Mouse (Mus musculus) hindbrain, embryonic 11.5 days (tissue): ENCODE data around the gene B3gat2. TPM values are rescaled to one million over a fixed set of nuclear protein-coding genes. Genes with fewer than 3 reads are reported as not detected.

Source experiments
- ATAC-seq: fragments of 200-750 bp; cut with Nextera tagmentation; 2 replicates; pipeline ENCODE4 v1.8.0; 2017; ENCODE audit warnings: mild to moderate bottlenecking, moderate TSS enrichment, moderate library complexity; ENCODE audit not compliant: low FRiP score
- DNase-seq: peaks from one replicate; pipeline ENCODE4 v3.0.0-alpha.2; 2015; ENCODE audit warnings: low spot score
- H3K27ac ChIP-seq: fragments of 300-500 bp; sonication (generic); 2 replicates; pipeline ENCODE4 v1.5.1; 2014; ENCODE audit warnings: mild to moderate bottlenecking, low read depth, low read length
- H3K27me3 ChIP-seq: fragments of 300-500 bp; sonication (generic); 2 replicates; pipeline ENCODE4 v1.6.1; 2014; ENCODE audit warnings: mild to moderate bottlenecking, low read length, moderate library complexity, mixed read lengths; ENCODE audit not compliant: control insufficient read depth, insufficient read depth
- H3K36me3 ChIP-seq: fragments of 300-500 bp; sonication (generic); 2 replicates; pipeline ENCODE4 v1.6.1; 2014; ENCODE audit warnings: mild to moderate bottlenecking, low read length, moderate library complexity, mixed read lengths; ENCODE audit not compliant: control insufficient read depth, insufficient read depth
- H3K4me1 ChIP-seq: fragments of 300-500 bp; sonication (generic); replicated peaks from 2 replicates; pipeline ENCODE4 v1.6.1; 2014; ENCODE audit warnings: low read length, mixed read lengths; ENCODE audit not compliant: control insufficient read depth, insufficient read depth
- H3K4me2 ChIP-seq: fragments of 300-500 bp; sonication (generic); replicated peaks from 2 replicates; pipeline ENCODE4 v1.6.1; 2014; ENCODE audit warnings: mild to moderate bottlenecking, low read depth, low read length
- H3K4me3 ChIP-seq: fragments of 300-500 bp; sonication (generic); 2 replicates; pipeline ENCODE4 v1.5.1; 2014; ENCODE audit warnings: low read depth, low read length
- H3K9ac ChIP-seq: fragments of 300-500 bp; sonication (generic); 2 replicates; pipeline ENCODE4 v1.6.1; 2014; ENCODE audit warnings: low read depth, low read length
- H3K9me3 ChIP-seq: fragments of 300-500 bp; sonication (generic); 2 replicates; pipeline ENCODE4 v1.6.1; 2016; ENCODE audit warnings: low read length; ENCODE audit not compliant: control insufficient read depth
- WGBS: fragments of 180-500 bp; shearing (Covaris S2); extraction: QIAGEN DNeasy Blood & Tissue Kit; methylation state at CpG from one replicate; pipeline ENCODE4 v1.1.7; 2014; 5-methylcytosine and 5-hydroxymethylcytosine counted together
- polyA plus RNA-seq: library from polyadenylated mRNA; unstranded; fragments of >200 nt; fragmentation: Nextera tagmentation; extraction: Ambion mirVana; gene quantifications from 2 replicates; pipeline ENCODE4 v1.2.1, GENCODE M21; 2014

Gene B3gat2
- polyA plus RNA-seq, 1 experiment from 2014 or later, result 2.3 TPM

DNA sequence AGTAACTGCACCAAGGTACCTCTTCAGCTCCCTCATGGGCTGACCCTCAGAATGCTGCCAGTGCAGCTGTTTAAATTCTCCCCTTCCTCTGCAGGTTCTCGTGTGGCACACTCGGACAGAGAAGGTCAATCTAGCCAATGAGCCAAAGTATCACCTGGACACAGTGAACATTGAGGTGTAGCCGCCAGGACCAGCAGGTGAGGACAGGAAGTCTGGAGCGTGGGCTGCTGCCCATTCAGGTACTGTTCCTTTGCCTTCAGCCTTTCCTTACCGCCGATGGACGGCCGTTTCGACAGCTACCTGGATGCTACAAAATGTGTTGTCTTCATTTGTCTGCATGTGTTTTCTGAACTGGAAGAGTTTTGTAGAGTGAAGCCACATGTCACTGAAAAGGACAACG lies 83.5 kb downstream of the B3gat2 start:
- H3K27ac ChIP-seq, result no peak overlapping the region
- H3K27me3 ChIP-seq, result no peaks in the 10 kb centered on the region
- no peaks in the 10 kb centered on the region for H3K4me1 ChIP-seq
- H3K9me3 ChIP-seq, result no peaks in the 10 kb centered on the region
- DNase-seq (no peak), ATAC-seq (no peak)
- no peak overlapping the region for H3K4me2 ChIP-seq
- H3K4me3 ChIP-seq, result no peak overlapping the region
- 93% methylated on average over 10 of the region's 10 CpGs for WGBS
- no peak overlapping the region for H3K9ac ChIP-seq
- H3K36me3 ChIP-seq, result no peaks in the 10 kb centered on the region

DNA sequence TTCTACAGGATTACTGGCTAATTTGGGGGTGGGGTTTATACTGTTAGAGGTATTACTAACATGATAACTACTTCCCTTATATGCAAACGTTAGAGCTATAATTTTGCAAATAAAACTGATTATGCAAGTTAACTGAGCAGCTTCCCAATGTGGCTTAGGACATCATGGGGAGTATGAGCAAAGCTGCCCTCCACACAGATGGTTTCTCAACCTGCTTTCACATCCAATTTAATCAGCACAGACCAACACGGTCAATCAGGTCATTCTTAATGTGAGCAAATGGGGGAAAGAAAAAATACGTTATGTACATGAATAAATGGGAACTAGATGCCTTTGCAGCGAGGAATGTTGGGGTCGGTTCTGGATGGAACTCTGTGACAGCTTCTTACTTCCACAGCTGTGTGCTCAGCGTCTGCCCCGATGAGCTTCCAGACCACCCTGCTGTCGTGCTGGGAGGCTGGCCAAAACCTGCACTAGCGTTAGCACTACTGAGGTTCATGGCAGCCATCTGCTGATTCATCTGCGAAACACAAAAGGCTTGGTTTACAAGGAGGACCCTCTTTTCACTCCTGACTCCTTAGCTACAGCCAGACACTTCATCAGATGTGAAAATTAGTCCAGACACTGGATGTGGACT lies 84.6 kb downstream of the B3gat2 start:
- H3K9ac ChIP-seq, result no peak overlapping the region
- no peaks in the 10 kb centered on the region for H3K36me3 ChIP-seq
- no peak overlapping the region for H3K27ac ChIP-seq
- H3K4me3 ChIP-seq, result no peak overlapping the region
- H3K4me1 ChIP-seq, result no peaks in the 10 kb centered on the region
- DNase-seq, result no peak
- WGBS, result 80% methylated on average over 10 of the region's 10 CpGs
- no peaks in the 10 kb centered on the region for H3K9me3 ChIP-seq
- no peak overlapping the region for H3K4me2 ChIP-seq
- H3K27me3 ChIP-seq, result no peaks in the 10 kb centered on the region
- no peak for ATAC-seq

DNA sequence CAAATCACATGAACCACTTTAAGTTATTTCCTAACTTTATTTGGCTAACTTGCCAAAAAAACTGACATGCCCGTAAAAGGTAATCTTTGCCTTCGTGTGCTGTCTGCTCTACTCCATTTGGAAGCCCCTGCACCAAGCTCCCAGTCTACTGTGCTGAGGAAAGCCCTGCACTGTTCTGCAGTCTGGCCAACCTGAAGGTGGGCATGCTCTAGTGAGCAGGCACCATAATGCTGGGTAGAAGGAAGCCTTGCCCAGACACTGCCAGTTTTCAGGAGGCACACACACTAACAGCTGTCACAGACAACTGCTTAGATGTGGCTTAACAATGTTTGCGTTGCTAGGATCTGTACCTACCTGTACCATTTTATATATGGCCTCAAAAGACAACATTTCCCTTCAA lies 94.1 kb downstream of the B3gat2 start:
- H3K4me3 ChIP-seq, result no peak overlapping the region
- H3K27me3 ChIP-seq, result no peaks in the 10 kb centered on the region
- no peak for DNase-seq
- H3K36me3 ChIP-seq, result no peaks in the 10 kb centered on the region
- no peak overlapping the region for H3K9ac ChIP-seq
- H3K27ac ChIP-seq, result no peak overlapping the region
- H3K9me3 ChIP-seq, result no peaks in the 10 kb centered on the region
- no peak for ATAC-seq
- no peaks in the 10 kb centered on the region for H3K4me1 ChIP-seq
- 93% methylated on average over 3 of the region's 3 CpGs for WGBS
- no peak overlapping the region for H3K4me2 ChIP-seq

GRCm38 (mm10) chr1:23860944-23861343 lies 99.4 kb downstream of the B3gat2 start:
- WGBS, result 84% methylated on average over 2 of the region's 2 CpGs
- H3K9me3 ChIP-seq, result no peaks in the 10 kb centered on the region
- no peaks in the 10 kb centered on the region for H3K36me3 ChIP-seq
- H3K9ac ChIP-seq, result no peak overlapping the region
- H3K27ac ChIP-seq, result no peak overlapping the region
- H3K4me1 ChIP-seq, result no peaks in the 10 kb centered on the region
- H3K4me2 ChIP-seq, result no peak overlapping the region
- ATAC-seq (no peak), DNase-seq (no peak)
- H3K4me3 ChIP-seq, result no peak overlapping the region
- H3K27me3 ChIP-seq, result no peaks in the 10 kb centered on the region

DNA sequence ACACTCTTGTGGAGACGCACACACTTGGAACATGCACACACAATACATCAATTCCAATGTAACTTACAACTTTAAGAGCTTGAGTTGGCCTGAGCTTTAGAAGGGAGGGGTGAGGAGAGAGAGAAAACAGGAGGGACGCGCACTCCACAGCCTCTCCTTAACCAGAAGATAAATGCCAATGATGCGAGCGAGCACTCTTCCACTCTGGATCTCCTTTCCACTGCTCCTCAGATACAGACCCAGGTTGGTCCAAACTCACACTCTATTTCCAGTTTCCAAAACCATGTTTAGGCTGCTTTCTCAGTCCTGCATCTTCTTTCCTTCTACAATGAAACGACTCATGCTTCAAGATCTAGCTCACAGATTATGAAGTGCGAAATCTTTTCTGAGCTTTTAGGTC lies 104.0 kb downstream of the B3gat2 start:
- DNase-seq (no peak), ATAC-seq (no peak)
- Histone ChIP-seq H3K9me3 (no peaks in the 10 kb centered on the region), H3K4me3 (no peak overlapping the region), H3K4me1 (no peaks in the 10 kb centered on the region), H3K27ac (no peak overlapping the region), H3K36me3 (no peaks in the 10 kb centered on the region), H3K27me3 (no peaks in the 10 kb centered on the region), H3K9ac (no peak overlapping the region), H3K4me2 (no peak overlapping the region)
- 95% methylated on average over 7 of the region's 7 CpGs for WGBS

- Histone ChIP-seq H3K27ac (no peak overlapping the region), H3K9ac (no peak overlapping the region), H3K27me3 (no peaks in the 10 kb centered on the region), H3K4me2 (no peak overlapping the region), H3K4me3 (no peak overlapping the region), H3K36me3 (no peaks in the 10 kb centered on the region), H3K9me3 (no peaks in the 10 kb centered on the region), H3K4me1 (no peaks in the 10 kb centered on the region)
- no peak for ATAC-seq
- no peak for DNase-seq
- WGBS, result 45% methylated on average over 2 of the region's 2 CpGs
Observed at GRCm38 (mm10) chr1:23867350-23867862, 105.9 kb downstream of the B3gat2 start.

GRCm38 (mm10) chr1:23872194-23872593 lies 110.6 kb downstream of the B3gat2 start:
- 97% methylated on average over 1 of the region's 1 CpGs for WGBS

GRCm38 (mm10) chr1:23882681-23883080 lies 121.1 kb downstream of the B3gat2 start:
- H3K9ac ChIP-seq, result no peak overlapping the region
- no peak for DNase-seq

More at GRCm38 (mm10) chr1:23872194-23872593, 110.6 kb downstream of the B3gat2 start:
- no peak overlapping the region for H3K4me3 ChIP-seq
- no peaks in the 10 kb centered on the region for H3K36me3 ChIP-seq
- no peaks in the 10 kb centered on the region for H3K4me1 ChIP-seq
- no peaks in the 10 kb centered on the region for H3K27me3 ChIP-seq
- no peak overlapping the region for H3K4me2 ChIP-seq
- no peak overlapping the region for H3K27ac ChIP-seq
- ATAC-seq, result no peak
- DNase-seq, result no peak
- H3K9me3 ChIP-seq, result no peaks in the 10 kb centered on the region
- no peak overlapping the region for H3K9ac ChIP-seq

GRCm38 (mm10) chr1:23884087-23884668 lies 122.6 kb downstream of the B3gat2 start:
- Histone ChIP-seq H3K27me3 (no peaks in the 10 kb centered on the region), H3K9ac (no peak overlapping the region), H3K27ac (no peak overlapping the region), H3K4me2 (no peak overlapping the region), H3K4me3 (no peak overlapping the region), H3K9me3 (no peaks in the 10 kb centered on the region), H3K4me1 (no peaks in the 10 kb centered on the region), H3K36me3 (no peaks in the 10 kb centered on the region)
- 97% methylated on average over 2 of the region's 2 CpGs for WGBS
- ATAC-seq (no peak), DNase-seq (no peak)

More at GRCm38 (mm10) chr1:23882681-23883080, 121.1 kb downstream of the B3gat2 start:
- Histone ChIP-seq H3K4me1 (no peaks in the 10 kb centered on the region), H3K4me2 (no peak overlapping the region), H3K27me3 (no peaks in the 10 kb centered on the region), H3K4me3 (no peak overlapping the region), H3K9me3 (no peaks in the 10 kb centered on the region), H3K36me3 (no peaks in the 10 kb centered on the region), H3K27ac (no peak overlapping the region)
- ATAC-seq, result no peak
- 93% methylated on average over 1 of the region's 1 CpGs for WGBS
